Mouse (Mus musculus) stomach, embryonic 16.5 days (tissue): ENCODE data around the gene Klhl18. TPM values are rescaled to one million over a fixed set of nuclear protein-coding genes. Genes with fewer than 3 reads are reported as not detected.
A peak's percentile ranks its signal among the peaks of the same experiment; 100 is the strongest.

Experiments
- ATAC-seq: fragments of 200-750 bp; cut with Nextera tagmentation; 2 replicates; pipeline ENCODE4 v1.8.0; 2017; ENCODE audit warnings: moderate number of reproducible peaks, moderate TSS enrichment; ENCODE audit not compliant: insufficient read depth, low FRiP score
- H3K27ac ChIP-seq: fragments of 300-500 bp; sonication (generic); 2 replicates; pipeline ENCODE4 v1.5.1; 2014; ENCODE audit warnings: low read length
- H3K27me3 ChIP-seq: fragments of 300-500 bp; sonication (generic); 2 replicates; pipeline ENCODE4 v1.6.1; 2014; ENCODE audit warnings: low read length, control low read depth, mixed read lengths; ENCODE audit not compliant: control insufficient read depth, insufficient read depth
- H3K36me3 ChIP-seq: fragments of 300-500 bp; sonication (generic); 2 replicates; pipeline ENCODE4 v1.6.1; 2014; ENCODE audit warnings: low read length; ENCODE audit not compliant: control insufficient read depth, insufficient read depth
- H3K4me1 ChIP-seq: fragments of 300-500 bp; sonication (generic); 2 replicates; pipeline ENCODE4 v1.6.1; 2014; ENCODE audit warnings: low read length, control low read depth, mixed read lengths; ENCODE audit not compliant: control insufficient read depth, insufficient read depth
- H3K4me2 ChIP-seq: fragments of 300-500 bp; sonication (generic); 2 replicates; pipeline ENCODE4 v1.6.1; 2014; ENCODE audit warnings: low read depth, low read length, mixed read lengths
- H3K4me3 ChIP-seq: fragments of 300-500 bp; sonication (generic); replicated peaks from 2 replicates; pipeline ENCODE4 v1.5.1; 2014; ENCODE audit warnings: mild to moderate bottlenecking, low read length
- H3K9ac ChIP-seq: fragments of 300-500 bp; sonication (generic); 2 replicates; pipeline ENCODE4 v1.6.1; 2014; ENCODE audit warnings: low read length
- H3K9me3 ChIP-seq: fragments of 300-500 bp; sonication (generic); replicated peaks from 2 replicates; pipeline ENCODE4 v1.6.1; 2016; ENCODE audit warnings: low read length, control low read depth; ENCODE audit not compliant: control insufficient read depth
- WGBS: fragments of 180-500 bp; shearing (Covaris S2); extraction: QIAGEN DNeasy Blood & Tissue Kit; methylation state at CpG from one replicate; pipeline ENCODE4 v1.1.7; 2014; 5-methylcytosine and 5-hydroxymethylcytosine counted together
- polyA plus RNA-seq: library from polyadenylated mRNA; unstranded; fragments of >200 nt; fragmentation: Nextera tagmentation; extraction: Ambion mirVana; gene quantifications from 2 replicates; pipeline ENCODE4 v1.2.1, GENCODE M21; 2015

Gene Klhl18
- polyA plus RNA-seq, 1 experiment from 2014 or later, result 10.2 TPM

DNA sequence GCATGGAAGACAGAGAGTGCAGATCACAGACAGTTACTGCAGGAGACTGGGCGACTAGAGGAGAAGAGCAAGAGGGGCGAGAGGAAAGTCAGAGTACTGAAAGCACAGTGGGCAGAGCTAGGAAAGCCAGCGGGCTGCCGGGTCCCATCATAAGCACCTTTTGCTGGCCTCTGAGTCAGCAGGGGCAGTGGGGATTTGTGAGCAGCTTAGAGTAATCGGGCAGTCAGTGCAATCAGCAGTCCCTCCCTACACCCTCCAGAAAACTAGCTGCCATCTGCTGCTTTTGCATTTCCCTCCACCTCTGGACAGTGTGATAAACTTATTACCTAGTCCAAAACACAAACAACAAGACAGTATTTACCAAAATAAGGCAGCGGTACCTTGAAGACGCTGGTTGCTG is 14.2 kb downstream of the Klhl18 start:
- no peak overlapping the region for H3K9ac ChIP-seq
- no peaks in the 10 kb centered on the region for H3K36me3 ChIP-seq
- no peak overlapping the region for H3K4me2 ChIP-seq
- 77% methylated on average over 7 of the region's 7 CpGs for WGBS
- H3K9me3 ChIP-seq, result no peaks in the 10 kb centered on the region
- no peaks in the 10 kb centered on the region for H3K4me1 ChIP-seq
- H3K27ac ChIP-seq, result no peak overlapping the region
- H3K27me3 ChIP-seq, result no peaks in the 10 kb centered on the region
- H3K4me3 ChIP-seq, result no peak overlapping the region
- ATAC-seq, result no peak

DNA sequence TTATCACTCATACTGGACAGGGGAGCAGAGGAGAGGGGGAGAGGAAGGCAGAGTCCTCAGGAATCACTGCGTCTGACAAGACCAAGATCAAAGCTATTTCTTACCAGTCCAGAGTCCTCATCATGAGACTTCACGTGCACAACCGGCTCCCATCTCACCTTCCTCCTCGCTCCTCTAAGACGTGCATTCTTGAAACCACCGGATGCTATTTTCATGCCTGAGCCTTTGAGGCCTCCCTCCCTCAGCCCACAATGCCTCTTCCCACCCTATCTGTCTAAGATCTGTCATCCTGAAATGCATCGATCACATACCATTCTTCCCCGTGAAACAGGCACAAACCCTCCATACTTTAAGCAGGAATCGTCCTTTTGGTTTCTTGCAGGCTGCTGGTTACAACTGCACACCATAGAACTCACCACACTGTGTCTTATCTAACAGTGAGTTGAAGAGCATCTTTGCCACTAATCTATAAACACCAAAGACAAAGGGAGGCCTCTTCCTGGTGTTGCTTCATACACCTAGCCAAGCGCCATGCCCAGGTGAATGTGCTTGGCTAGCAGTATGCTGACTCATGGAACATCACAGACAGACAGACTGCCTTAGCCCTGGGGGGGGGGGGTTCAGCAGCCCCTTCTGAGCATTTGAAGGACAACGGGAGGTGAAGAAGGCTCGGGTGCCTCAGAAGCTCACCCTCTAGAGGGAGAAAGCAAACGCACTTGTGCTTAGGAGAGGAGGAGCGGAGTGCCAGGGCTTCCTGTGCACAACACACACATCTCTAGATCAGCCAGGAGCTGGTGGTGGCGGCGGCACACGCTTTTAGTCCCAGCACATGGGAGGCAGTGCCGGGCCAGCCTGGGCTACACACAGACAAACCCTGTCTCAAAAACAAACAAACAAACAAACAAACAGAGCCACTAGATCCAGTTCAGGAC is 15.3 kb downstream of the Klhl18 start:
- H3K4me2 ChIP-seq, result no peak overlapping the region
- no peaks in the 10 kb centered on the region for H3K36me3 ChIP-seq
- no peak overlapping the region for H3K27ac ChIP-seq
- H3K9me3 ChIP-seq, result no peaks in the 10 kb centered on the region
- ATAC-seq, result no peak
- H3K4me3 ChIP-seq, result no peak overlapping the region
- H3K4me1 ChIP-seq, result no peaks in the 10 kb centered on the region
- no peaks in the 10 kb centered on the region for H3K27me3 ChIP-seq
- WGBS, result 80% methylated on average over 18 of the region's 18 CpGs
- no peak overlapping the region for H3K9ac ChIP-seq

DNA sequence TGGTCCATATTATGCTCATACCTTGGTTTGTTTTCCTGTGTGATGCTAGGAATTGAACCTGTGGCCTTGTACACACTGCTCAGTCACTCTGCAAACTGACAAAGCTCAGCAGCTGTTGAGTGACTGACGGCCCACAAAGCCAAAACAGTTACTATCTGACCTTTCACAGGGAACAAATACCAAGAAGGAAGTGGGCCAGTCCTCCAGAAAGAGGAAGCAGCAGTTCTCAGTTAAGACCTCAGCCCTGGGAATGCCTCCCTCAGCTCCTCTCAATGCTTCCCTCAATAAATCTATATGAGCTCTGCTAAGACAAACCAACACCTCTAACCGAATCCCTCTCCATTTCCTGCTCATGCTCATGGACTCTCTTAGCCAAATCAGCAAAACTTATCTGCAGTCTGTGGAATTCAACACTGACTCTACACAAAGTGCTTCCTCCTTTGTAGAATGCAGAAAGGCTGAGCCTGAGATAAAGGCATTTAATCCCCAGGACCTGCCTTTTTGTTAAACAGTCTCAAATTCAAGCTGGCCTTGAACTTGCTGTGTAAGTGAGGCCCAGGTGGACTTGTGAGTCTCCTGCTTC is 17.3 kb downstream of the Klhl18 start:
- Histone ChIP-seq H3K9me3 (no peaks in the 10 kb centered on the region), H3K27ac (peak overlapping the region; percentile 71), H3K27me3 (no peaks in the 10 kb centered on the region), H3K4me3 (no peak overlapping the region), H3K36me3 (no peaks in the 10 kb centered on the region), H3K4me1 (no peaks in the 10 kb centered on the region), H3K4me2 (no peak overlapping the region), H3K9ac (no peak overlapping the region)
- peak; percentile 60; the same call in 1 of the 2 replicates for ATAC-seq
- 40% methylated on average over 2 of the region's 2 CpGs for WGBS

DNA sequence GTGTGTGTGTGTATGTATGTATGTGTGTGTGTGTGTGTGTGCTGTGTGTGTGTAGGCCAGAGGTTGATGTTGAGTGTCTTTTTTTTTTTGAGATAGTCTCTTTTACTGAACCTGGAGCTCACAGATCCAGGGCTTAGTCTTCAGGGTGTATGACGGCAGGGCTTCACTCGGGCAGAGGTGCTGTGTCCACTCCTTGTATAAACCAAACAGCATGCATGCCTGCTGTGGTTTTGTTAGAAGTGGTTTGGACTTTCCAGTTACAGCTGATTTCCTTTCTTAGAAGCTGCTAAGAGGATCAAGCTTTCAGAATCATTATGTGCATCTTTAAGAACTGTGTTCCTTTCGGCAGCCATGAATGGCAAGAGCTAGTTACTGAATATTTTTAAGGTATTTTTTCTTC is 18.6 kb downstream of the Klhl18 start:
- 78% methylated on average over 3 of the region's 3 CpGs for WGBS
- Histone ChIP-seq H3K9ac (no peak overlapping the region), H3K9me3 (no peaks in the 10 kb centered on the region), H3K4me1 (no peaks in the 10 kb centered on the region), H3K27me3 (no peaks in the 10 kb centered on the region), H3K4me2 (no peak overlapping the region), H3K4me3 (no peak overlapping the region), H3K27ac (no peak overlapping the region), H3K36me3 (no peaks in the 10 kb centered on the region)
- no peak for ATAC-seq

DNA sequence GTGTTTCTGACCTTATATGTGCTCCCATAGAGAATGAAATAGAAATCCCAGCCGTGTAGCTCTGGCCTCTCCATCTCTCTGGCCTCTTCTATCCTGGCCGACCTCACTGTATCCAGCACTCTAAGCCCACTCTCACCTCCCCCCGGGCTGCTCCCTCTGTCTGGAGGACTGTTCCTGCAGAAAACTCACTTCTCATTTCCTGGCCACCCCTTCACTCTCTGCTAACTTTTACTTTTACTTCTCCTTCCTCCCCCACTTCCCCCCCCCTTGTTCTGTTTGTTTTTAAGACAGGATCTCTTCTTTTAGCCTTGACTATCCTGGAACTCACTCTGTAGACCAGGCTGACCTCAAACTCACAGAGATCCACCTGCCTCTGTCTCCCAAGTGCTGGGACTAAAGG is 24.0 kb downstream of the Klhl18 start:
- Histone ChIP-seq H3K4me1 (no peaks in the 10 kb centered on the region; the same call in 1 of the 2 replicates), H3K27ac (no peak overlapping the region), H3K27me3 (no peaks in the 10 kb centered on the region), H3K4me2 (no peak overlapping the region), H3K4me3 (no peak overlapping the region), H3K9ac (no peak overlapping the region), H3K36me3 (peaks cover 6% of the 10 kb centered on the region; the same call in 1 of the 2 replicates), H3K9me3 (no peaks in the 10 kb centered on the region)
- ATAC-seq, result no peak
- 70% methylated on average over 3 of the region's 3 CpGs for WGBS

DNA sequence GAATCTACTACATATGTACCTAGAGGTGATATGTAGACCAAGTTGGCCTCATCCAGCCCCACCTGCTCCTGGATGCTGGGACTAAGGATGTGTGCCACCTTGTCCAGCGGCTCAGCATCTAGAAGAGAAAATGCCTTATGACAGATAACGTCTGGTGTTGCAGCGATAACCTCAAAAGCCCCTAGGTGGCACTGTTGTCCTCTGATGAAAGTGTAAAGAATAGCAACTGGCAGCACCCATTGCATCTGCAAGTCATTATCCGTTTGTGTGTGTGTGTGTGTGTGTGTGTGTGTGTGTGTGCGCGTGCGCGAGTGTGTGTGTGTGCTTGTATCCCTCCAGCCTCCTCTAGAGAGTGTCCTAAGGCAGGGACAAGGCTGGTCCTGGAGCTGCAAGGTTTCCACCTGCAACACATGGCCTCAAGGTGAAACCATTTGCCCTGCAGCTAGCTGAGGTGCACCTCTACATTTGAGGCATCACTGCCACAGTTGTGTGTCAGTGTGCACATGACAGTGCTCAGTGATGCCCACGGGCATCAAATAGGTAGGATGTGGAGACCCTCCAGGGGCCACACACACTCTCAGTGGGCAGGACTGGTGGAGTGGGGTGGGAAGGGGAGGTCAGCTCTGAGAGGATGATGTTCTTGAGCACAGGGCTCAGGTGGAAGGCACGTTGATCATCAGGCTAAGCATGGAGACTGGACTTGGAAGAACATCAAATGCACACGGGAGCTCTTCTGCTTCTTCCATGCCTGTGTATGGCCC is 27.5 kb downstream of the Klhl18 start:
- no peak overlapping the region for H3K27ac ChIP-seq
- H3K9ac ChIP-seq, result no peak overlapping the region
- no peak overlapping the region for H3K4me3 ChIP-seq
- ATAC-seq, result peak; percentile 71
- no peak overlapping the region for H3K4me2 ChIP-seq
- no peaks in the 10 kb centered on the region for H3K27me3 ChIP-seq
- H3K36me3 ChIP-seq, result peaks cover 6% of the 10 kb centered on the region; the same call in 1 of the 2 replicates
- WGBS, result 29% methylated on average over 11 of the region's 11 CpGs
- H3K9me3 ChIP-seq, result no peaks in the 10 kb centered on the region
- no peaks in the 10 kb centered on the region; the same call in 1 of the 2 replicates for H3K4me1 ChIP-seq

DNA sequence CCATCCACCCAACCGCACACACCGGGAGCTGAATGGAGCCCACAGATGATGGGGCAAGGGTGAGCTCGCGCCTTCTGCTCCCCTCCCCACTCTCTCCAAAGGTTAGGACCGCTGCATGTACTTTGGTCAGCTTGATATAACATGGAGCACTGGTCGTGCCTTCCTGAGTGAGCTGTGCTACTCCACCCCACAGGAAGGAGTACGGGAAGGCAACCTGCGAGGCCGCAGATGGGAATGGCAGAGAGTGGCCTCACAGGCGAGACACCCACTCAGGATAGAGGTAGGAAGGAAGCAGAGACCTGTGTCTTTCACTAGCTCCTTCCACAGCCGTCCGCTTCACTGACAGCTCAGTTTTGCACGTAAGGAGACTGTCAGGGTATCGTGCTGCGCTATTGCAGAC is 28.1 kb downstream of the Klhl18 start:
- 82% methylated on average over 15 of the region's 15 CpGs for WGBS
- no peak overlapping the region for H3K4me3 ChIP-seq
- ATAC-seq, result no peak

DNA sequence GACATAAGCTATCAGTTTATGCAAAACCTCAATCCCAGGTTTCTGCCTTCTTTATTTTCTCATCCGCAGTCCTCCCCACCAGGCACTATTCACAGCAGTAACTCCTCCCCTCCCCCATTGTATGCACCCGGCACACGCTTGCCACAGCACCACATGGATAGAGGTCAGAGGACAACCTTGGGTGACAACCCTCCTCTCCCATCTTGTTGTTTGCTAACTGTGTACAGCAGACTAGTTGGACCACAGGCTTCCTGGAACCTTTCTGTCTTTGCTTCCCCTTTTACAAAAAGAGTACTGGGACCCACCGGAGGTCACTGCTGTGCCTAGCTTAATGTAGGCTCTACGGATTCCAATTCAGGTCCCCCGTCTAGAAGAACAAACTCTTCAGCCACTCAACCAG is 35.9 kb downstream of the Klhl18 start:
- H3K4me1 ChIP-seq, result no peaks in the 10 kb centered on the region
- WGBS, result 82% methylated on average over 6 of the region's 6 CpGs
- H3K9ac ChIP-seq, result no peak overlapping the region
- H3K36me3 ChIP-seq, result no peaks in the 10 kb centered on the region
- H3K27me3 ChIP-seq, result no peaks in the 10 kb centered on the region
- no peak overlapping the region for H3K27ac ChIP-seq
- H3K9me3 ChIP-seq, result no peaks in the 10 kb centered on the region
- no peak for ATAC-seq
- H3K4me3 ChIP-seq, result no peak overlapping the region
- H3K4me2 ChIP-seq, result no peak overlapping the region

More for the DNA sequence above, 28.1 kb downstream of the Klhl18 start:
- Histone ChIP-seq H3K9ac (no peak overlapping the region), H3K27me3 (no peaks in the 10 kb centered on the region), H3K9me3 (no peaks in the 10 kb centered on the region), H3K36me3 (peaks cover 6% of the 10 kb centered on the region; the same call in 1 of the 2 replicates), H3K4me1 (no peaks in the 10 kb centered on the region; the same call in 1 of the 2 replicates), H3K27ac (no peak overlapping the region), H3K4me2 (no peak overlapping the region)

DNA sequence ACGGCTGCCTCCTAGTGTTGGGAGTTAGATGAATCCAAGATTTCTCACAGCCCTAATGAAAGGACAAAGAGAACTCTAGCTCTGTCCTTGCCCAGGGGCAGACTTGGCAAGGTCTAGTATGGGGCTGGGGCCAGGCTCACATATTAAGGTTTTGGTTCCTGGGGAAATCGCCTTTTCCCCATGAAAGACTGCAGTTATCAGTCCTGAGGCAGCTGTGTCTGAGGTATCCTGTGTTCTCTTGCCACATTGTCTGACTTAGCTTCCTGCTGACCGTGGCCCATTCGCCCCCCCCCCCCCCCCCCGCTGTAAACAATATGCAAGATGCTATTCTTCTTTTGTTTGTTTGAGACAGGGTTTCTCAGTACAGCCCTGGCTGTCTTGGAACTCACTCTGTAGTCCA is 36.4 kb downstream of the Klhl18 start:
- Histone ChIP-seq H3K27me3 (no peaks in the 10 kb centered on the region), H3K27ac (no peak overlapping the region), H3K4me2 (no peak overlapping the region), H3K4me3 (no peak overlapping the region), H3K9me3 (no peaks in the 10 kb centered on the region), H3K4me1 (no peaks in the 10 kb centered on the region), H3K36me3 (no peaks in the 10 kb centered on the region), H3K9ac (no peak overlapping the region)
- no peak for ATAC-seq
- WGBS, result 56% methylated on average over 4 of the region's 5 CpGs
